Mouse (Mus musculus) adipocyte (in vitro differentiated cells): ENCODE results near the gene Cnksr3.

Experiments
- DNase-seq: peaks from one replicate; pipeline ENCODE4 v3.0.0-alpha.2; 2016; ENCODE audit warnings: low spot score

The Cnksr3 gene

DNA sequence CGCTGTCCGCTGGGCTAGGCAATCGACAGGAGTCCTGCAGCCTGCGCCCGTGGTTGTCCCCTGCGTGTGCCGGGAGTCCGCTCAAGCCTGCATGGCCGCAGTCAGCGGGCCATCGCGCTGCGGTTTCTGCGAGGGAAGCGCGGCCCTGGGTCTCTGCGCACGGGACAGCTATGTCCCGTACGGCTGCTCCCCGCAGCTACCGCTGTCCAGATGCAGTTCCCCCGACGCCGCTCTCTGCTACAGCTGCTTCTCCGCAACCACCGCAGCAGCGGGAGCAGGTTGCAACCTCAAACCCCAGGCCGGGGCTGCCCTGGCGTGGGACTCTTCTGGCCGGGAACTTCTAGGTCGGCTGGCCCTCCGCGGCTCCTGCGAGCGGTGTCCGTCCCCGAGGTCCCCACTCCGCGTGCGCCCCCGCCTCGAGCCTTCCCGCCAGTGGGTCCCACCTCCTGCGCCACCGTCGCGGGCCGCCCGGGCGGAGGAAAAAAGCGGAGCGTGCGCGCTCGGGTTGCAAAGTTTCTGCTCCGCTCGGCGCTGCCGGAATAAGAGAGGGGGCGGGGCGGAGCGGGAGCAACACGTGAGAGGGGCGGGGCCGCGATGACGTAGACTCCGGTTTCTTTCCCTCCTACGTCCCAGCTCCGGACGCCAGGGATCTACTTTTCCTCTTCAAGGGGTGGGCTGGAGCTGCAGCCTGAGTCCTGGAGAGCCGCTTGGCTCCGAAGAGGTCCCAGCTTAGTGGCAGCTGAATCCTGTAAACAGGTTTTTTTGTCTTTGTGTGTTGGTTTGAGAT is at the start of gene Cnksr3:
Gene Cnksr3, minus strand, starts transcription at position 542 of the 787 bp plus-strand sequence.
- peak; percentile 97 for DNase-seq

DNA sequence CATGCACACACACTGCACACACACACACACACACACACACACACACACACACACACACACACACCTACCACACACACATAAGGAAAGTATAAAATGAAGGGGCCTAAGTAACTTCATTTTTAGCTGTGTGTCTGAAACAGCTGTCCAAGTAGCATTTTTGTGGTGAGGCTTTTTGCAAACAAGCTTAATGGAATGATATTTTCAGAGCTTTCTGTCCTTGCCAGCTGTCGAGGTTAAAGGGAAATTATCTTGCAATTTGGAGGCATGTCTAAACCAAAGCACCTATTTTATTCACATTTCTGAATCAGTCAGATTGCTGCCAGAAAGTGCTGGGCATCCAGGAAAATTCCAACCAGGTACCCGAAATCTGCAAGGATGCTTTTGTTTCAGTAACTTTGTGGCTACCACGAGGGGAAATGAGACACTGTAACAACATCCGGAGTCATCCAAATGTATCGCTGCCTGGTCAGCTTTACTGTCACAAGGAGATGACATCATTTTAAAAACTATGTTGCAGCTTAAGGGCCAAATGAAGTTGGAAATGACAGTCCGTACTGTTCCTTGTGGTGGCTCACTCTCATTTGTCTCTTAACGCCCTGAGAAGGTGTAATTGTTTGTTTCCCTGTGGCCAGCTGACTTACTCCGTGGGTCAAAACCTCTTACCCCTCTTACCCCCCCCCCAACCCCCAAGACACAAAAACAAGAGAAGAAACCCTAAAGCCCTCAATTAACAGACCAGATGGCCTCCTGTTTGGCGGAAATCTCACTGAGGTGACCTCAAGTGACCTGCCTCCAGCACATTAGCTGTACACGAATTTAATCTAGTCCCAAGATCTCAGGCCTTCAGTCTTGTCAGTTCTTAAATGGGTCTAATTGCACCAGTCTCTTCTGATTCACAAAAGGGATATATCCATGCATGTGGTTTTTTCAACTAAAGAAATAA is 48.4 kb upstream of the Cnksr3 start:
- peak; percentile 34 for DNase-seq

DNA sequence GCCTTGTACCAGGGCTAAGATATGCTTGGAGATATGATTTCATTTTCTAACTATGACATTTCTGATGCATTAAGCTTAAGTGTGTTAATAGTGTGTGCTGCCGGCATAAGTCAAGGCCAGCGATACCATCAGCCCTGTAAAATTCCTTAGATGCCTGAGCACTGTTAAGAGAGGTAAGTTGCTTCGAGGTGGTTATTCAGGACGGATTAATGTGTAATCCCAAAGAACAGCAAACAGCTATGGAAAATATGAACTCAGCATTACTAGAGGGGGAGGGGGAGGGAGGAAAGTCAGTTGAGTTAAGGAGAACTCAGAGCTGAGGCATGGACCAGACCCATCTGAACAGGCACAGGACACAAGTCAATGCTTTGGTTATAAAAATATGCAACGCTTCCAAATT is 46.6 kb upstream of the Cnksr3 start:
- DNase-seq = no peak

DNA sequence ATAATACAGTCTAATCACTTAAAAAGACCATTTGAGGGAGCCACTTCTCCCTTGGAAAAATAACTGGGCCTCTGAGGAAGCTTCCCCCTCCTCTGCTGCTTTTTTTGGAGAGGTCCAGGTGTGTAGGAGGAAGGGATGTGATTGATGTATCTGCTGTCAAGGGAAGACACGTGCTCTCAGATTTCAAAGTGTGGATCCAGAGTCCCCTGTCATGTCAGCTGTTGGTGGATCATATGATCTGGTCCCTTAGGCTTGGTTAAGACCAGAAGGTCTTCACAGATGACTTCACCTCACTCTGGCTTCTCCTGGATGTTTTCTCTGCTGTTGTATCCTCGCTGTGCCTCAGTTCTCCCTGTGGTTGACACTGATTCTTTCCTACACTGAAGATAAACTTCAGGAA is 38.4 kb upstream of the Cnksr3 start:
- DNase-seq = no peak

DNA sequence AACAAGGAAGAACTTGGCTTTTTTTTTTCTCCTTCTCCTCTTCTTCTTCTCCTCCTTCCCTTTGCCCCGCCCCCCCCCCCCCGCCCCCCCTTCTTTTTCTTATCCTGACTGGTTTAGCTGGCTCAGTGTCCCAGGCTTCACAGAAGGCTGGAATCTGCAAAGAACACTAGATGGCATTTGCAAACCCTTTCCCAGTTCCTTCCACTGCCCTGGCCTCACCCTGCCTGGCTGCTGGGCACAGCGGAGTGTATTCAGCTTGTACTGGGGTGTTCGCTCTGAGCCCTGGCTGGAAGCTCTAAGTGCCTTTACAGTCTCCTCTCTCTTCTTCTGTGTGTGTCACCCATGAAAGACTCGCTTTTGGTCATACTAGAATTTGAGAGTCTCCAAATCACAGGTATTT is 22.6 kb upstream of the Cnksr3 start:
- peak; percentile 46 for DNase-seq

DNA sequence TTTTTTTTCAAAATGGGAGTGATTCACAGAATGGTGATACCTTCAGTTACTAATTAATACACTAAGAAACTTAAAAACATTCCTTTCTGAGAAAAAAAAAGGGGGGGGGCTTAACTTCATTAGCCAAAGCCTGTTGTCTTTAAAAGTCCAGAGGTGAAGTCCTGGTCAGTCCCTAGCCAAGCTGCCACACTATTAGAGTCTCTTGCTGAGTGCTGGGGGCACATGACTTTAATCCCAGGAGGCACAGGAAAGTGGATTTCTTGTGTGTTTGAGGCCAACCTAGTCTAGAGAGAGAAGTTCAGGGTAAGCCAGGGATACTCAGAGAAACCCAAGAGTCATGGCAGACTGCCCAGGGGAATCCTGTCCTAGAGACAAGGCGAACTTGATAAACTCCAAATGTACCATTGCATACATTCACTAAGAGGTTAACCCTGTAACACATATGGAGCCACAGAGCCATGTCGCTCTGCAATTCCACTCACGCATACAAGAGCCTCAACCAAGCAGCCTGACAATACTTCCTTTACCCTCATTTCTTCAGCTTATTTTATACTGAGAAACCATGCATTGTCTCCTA is 5.6 kb upstream of the Cnksr3 start:
- peak; percentile 51 for DNase-seq

DNA sequence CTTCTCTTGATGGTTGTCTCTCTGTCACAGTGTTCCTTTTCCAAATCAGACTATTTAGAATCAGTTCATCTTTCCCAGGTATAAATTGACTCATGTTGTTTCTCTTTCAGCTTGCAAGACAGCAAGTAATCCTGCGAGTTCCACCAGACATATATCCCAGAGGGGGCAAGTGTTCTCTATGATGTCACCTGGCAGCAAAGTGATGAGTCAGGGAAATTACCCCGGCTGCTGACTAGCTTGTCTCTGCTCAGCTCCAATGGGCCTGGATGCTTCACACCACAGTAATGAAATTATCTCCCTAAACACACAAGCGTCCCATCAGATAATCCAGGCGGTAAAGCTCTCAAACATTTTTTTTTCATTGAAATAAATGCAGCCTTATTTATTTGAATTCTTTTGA is 2.7 kb upstream of the Cnksr3 start:
- no peak for DNase-seq

DNA sequence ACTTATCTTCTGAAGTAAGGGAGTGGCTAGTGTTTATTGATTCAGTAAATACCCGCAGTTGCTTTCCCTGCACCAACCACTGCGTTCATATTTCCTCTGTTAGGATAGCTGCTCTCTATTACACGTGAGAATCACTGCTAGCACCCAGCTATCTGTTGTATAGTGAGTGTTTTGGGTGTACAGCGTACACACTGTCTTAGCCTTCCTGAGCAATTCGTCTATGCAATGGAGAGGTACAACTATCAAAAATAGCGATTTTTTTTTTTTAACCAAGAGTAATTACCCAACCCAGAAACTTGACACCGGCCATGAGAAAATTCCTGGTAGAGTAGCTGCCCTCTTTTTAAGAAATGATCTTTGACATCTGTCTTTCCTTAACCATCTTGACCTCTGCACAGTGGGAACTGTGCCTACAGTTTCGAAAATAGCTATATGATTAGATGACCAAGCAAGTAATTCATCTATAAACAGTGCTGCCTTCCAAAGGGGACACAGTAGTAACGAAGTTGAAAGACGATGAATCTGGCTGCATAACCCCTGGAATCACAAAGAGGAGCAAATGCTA is 1.1 kb upstream of the Cnksr3 start:
- DNase-seq = peak; percentile 69

DNA sequence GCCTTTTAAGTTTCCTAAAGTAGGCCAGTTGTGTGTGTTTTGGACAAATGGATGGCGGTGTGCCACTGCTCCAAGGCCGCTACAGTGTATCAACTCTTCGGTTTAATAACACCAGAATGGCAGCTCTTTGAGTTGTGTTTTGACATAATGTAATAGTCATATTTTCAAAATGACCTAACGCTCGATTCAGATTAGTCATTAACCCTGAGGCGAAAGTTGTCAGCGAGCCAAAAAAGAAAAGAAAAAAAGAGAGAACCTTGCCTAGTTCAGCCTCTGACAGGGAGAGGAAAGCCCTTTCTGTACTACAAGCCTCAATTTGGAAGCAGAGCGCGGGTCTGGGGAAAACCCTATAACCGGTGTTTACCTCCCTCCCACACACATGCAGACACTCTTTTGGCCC is 500 bp upstream of the Cnksr3 start:
- DNase-seq = peak; percentile 87

DNA sequence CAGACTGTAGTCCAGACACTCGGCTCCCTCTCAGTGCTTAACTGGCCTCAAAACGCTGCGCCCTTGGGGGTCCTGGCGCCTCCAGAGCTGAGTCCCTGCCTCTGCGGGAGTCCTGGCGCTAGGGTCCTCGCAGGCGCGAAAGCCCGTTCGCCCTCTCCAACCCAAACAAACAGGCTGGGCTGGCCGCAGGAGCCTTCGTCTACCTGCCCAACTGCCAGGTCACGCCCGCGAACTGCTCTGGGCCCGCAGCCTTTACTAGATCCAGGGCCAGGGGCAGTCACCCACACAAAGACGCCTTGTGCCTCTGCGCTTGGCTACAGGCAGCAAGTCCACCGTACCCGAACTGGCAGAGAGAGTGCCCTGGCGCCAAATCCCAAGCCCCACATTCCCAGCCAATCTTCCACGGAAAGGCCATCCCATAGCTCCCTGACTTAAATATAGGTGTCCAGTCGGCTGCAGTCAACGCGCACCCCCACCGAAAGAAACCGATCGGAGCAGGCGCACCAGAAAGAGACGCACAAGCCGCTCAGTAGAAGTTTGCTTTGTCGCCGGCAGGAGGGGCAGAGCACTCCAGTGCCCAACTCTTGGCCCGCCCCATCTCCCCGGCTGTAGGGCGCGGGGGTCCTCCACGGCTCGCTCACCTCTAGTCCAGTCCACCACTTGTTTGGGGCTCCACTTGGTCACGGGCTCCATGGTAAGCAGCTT is 894 bp downstream of the Cnksr3 start:
- DNase-seq = peak; percentile 87

DNA sequence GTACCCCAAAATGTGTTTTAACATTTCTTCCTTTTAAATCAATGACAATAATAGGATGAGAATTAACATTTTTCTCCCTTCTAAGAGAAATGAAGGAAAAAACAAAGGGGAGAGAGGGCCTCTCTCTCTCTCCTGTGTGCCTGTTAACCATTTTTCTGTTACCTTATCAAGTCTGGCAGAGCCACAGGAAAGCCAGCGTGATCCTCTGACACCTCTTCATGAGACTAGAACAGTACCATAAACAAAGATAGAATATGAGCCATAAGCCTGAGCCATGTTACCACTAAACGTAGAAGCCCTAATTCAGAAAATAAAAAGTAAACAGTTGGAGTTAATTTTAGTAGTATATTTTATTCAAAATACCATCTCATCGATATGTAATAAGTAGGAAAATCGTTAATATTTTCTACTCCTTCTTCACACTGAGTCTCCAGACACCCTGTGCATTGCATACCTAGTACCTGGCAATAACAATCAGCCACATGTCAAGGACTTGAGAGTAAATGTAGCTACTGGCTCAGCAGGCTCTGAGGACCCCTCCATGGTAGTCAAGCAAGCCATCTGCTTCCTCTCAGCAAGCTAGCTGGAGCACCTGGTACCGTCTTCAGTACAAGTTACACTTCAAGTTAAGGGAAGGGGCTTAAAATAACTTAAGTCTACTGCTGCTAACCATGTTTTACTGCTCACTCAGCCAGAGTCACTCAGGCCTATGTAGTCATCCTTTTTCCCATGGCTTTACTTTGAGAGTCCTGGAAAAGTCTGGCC is 2.2 kb downstream of the Cnksr3 start:
- no peak for DNase-seq

DNA sequence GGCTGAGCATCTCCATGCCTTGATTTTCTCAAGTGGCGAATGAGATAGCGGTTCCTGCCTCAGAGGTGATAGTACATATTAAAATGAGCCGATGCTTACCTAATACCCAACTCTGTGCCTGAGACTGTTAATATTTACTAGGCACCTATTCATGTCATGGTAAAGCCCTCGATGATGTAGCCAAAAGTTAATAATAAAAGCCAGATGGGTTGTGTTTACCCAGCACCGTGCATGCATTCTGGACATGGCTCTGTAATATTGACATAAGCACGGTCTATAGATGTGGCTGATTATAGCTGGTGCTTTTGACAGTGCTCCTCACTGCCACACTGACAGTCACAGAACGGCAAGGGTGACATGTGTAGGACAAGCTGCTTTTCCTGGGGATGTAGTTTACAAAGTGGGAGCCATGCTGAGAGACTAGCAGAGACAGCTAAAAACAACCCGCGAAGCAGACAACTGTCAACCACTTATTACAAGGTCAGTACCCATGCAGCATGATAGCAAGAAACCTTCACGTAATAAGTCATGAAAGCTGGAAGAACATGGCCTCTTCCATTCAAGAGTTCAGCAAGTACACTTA is 3.1 kb downstream of the Cnksr3 start:
- no peak for DNase-seq

DNA sequence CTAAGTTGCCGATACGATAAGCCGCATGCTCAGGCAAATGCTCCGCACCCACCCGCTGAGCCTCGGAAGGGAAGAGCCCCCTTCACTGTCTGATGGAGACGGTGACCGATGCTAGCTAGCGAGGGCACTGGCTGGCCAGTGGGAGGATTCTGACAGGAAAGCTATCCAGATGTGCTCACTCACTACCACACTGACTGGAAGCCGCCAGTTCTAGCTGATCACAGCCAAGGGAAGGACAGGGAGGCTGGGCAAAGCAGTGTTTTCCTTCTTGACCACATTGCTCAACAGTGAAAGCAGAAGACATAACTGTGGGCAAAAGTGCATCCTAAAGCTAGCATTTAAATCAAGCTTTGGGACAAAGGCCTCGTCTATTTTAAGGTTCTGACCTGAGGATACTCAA is 4.7 kb downstream of the Cnksr3 start:
- DNase-seq = peak; percentile 94

DNA sequence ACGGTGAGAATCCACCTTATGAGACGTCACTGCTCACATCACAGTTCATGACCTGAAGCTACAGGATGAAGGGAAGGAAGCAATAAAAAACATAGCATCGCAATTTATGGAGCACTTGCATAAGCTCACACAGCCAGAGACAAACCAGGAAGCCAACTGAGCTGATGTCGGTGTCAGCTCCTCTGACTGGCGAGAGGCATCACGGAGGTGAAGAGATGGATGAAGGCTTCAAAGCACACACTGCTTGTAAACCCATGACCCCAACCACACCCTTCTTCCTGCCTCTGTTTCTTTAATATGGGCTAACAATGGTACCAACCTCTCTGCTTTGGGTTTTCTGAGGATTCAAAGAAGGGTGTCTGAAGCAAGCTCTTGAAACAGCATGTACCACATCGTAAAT is 5.5 kb downstream of the Cnksr3 start:
- no peak for DNase-seq

DNA sequence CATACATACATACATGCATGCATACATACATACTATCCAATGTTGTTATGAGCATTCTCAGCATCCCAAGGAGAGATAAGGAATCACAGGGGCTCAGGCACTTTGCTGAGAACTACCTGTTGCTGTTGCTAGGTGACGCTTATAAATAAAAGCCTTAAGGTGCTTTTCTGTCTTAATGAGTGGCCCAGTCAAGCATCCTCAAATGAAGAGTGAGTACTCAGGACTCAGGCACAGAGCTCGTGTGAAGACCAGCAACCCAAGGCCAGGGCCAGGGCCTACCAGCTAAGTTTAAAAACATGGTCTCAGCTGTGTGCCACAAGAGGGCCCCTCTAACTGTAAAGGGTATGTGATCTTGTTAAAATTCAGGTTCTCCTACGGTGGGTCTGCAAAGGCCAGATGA is 6.5 kb downstream of the Cnksr3 start:
- DNase-seq = no peak

DNA sequence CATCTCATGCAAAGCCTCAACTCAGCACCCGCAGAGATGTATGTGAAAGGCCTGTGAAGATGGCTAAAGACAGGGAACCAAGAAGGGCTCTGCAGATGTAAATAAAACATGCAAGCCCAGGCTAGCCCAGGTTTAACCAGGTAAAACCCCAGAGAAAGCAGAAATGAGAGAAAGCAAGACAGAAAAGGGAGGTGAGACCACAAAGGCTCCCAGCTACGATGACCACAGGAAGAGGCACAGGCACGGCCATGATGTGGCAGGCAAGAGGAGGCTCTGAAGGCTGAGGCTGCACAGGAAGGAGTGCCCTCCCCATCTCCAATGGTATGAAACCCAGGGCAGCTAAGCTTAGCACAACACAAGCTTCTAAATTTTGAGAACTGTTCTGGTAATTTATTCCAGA is 7.1 kb downstream of the Cnksr3 start:
- no peak for DNase-seq

DNA sequence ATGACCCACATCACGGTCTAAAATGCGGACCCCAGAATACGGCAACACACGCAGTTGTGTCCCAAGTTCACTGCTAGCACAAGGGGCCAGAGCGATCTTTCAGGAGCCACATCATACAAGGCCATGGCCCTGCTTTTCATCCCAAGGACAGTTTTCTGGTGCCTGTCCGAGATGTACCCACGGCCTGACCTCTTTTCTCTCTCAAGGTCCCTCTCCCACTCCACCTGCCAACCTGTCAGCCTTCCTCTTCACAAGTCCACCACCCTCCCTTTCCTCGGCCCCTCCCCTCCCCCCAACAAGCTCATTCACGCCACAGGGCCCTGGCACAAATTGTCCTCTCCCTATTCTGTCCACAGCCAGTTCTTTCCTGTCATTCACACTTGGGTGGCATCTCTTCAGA is 9.5 kb downstream of the Cnksr3 start:
- no peak for DNase-seq

DNA sequence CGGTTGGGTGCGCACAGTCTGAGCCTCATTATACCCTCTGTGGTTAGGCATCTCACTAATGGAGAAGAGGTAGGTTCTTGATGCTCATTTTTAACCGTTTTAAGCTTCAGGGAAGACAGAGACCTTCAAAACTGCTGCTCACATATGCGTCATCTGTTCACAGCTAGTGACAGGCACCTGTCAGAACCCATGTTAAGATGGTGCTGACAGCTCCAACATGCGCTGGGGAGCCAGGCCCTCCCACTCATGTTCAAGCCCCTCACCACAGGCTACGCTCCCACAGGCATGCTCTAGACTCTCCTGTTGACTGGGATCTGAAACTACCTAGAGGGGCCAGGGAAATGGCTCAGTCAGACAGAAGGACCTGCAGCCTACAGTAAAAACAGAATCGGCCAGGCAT is 11.4 kb downstream of the Cnksr3 start:
- no peak for DNase-seq

DNA sequence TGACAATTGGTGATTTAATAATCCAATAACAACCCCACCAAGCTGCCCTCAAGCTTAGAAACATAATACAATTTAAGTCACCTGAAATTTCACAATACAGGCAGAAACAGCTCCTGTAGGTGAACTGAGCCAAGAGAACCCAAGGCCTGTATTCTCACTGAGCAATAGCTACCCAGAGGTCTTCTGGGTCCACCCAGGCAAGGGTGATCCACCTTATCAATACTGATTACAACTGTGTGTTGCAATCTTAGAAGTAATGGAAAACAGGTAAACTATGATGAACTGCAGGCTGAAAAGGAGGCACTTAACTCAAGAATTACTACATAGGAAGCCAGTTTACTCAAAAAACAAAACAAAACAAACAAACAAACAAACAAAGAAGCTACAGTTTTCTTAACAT is 13.8 kb downstream of the Cnksr3 start:
- no peak for DNase-seq

DNA sequence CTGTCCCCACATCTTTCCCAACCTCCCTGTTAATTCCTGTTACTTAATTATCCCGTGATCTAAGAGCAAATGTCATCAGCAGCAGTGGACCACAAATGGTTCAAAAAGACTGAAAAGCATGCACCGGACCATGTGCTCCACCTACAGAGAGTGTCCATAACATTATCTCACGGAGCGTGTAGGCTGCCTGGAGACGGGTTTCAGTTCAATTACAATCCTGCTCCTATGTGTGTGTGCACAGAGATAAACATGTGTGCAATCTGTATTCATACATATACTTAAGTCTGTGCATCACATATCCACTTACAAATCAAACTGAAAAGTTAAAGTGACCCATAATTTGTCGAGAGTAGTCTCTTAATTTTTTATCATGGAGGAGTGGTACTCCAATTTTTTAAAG is 14.3 kb downstream of the Cnksr3 start:
- DNase-seq = no peak
